ENCODE assay signal across 19 mouse cellular contexts in genomic region chr2:126500521-126500920, GRCm38 (mm10). TPM values are rescaled to one million over a fixed set of nuclear protein-coding genes. Genes with fewer than 3 reads are reported as not detected.
DNase-seq lines count a peak whose midpoint lies in the region; ATAC-seq and TF ChIP-seq lines count a peak whose summit lies in the region.
"Had no signal": no experiment of that assay in that cellular context is flagged by ENCODE, and none has a peak within 500 bp of the region (broad histone marks: within the 10 kb centered on the region; RNA-seq: fewer than 3 reads in every experiment).

Gene Atp8b4, minus strand, starts transcription at chr2:126500674.

- peak within 1 kb of the TSS; percentile 39 for H3K4me3 ChIP-seq in thymus, adult 2 months (ENCODE audit: control insufficient read depth, insufficient read depth, low read length)
- H3K4me3 ChIP-seq in kidney, embryonic 15.5 days (replicated peaks), result no peak within 1 kb of the TSS
- H3K4me3 ChIP-seq in forebrain, embryonic 10.5 days, result no peak within 1 kb of the TSS
- H3K4me3 ChIP-seq: heart, embryonic 12.5 days; left cerebral cortex, adult 2 months; limb, embryonic 13.5 days; neural tube, embryonic 15.5 days had no signal

- DNase-seq in thymus, adult 2 months, result no peak
- no peak for DNase-seq in thymus, postnatal 14 days
- DNase-seq in natural killer cell, adult 2 months (ENCODE audit: low spot score in 2 of 2), result no peak
- no peak for DNase-seq in forebrain, embryonic 10.5 days (ENCODE audit: extremely low spot score, low spot score)
- DNase-seq: adrenal gland, adult 8-10 months; cerebellum, postnatal 36 days; gastrocnemius, postnatal 10 days; kidney, postnatal 36 days; lung, postnatal 14 days had no signal

- peak within 1 kb of the TSS; percentile 63; the same call in 1 of the 2 replicates for H3K27ac ChIP-seq in thymus, adult 2 months (ENCODE audit: control insufficient read depth, insufficient read depth, low read length)
- H3K27ac ChIP-seq in kidney, embryonic 15.5 days, result no peak within 1 kb of the TSS
- H3K27ac ChIP-seq in forebrain, embryonic 10.5 days, result no peak within 1 kb of the TSS
- H3K27ac ChIP-seq: left cerebral cortex, adult 2 months; limb, embryonic 13.5 days; neural tube, embryonic 15.5 days had no signal

- no peaks in the 10 kb centered on the region for H3K9me3 ChIP-seq in kidney, embryonic 15.5 days (replicated peaks)
- no peaks in the 10 kb centered on the region for H3K9me3 ChIP-seq in forebrain, embryonic 10.5 days
- H3K9me3 ChIP-seq: heart, embryonic 12.5 days; limb, embryonic 13.5 days; neural tube, embryonic 15.5 days had no signal

- ATAC-seq in common myeloid progenitor, adult 5-6 weeks (replicated peaks; ENCODE audit: low read depth, poor library complexity, severe bottlenecking), result peak; percentile 31; the same call in 1 of the 2 replicates
- ATAC-seq in megakaryocyte, adult 5-6 weeks (ENCODE audit: poor library complexity, severe bottlenecking), result peak; percentile 47
- no peak for ATAC-seq in kidney, embryonic 15.5 days (replicated peaks; ENCODE audit: low FRiP score)
- ATAC-seq: forebrain, embryonic 14.5 days; intestine, postnatal 0 days; midbrain, embryonic 16.5 days had no signal

- H3K4me2 ChIP-seq in kidney, embryonic 15.5 days, result no peak within 1 kb of the TSS
- H3K4me2 ChIP-seq: heart, embryonic 12.5 days; limb, embryonic 13.5 days; neural tube, embryonic 15.5 days had no signal

- TF ChIP-seq POLR2A in thymus, adult 2 months (IDR thresholded peaks at IDR 0.05; ENCODE audit: control insufficient read depth, extremely low read depth, insufficient read depth, low read length, poor library complexity), result no peak

- peaks cover 35% of the 10 kb centered on the region for H3K4me1 ChIP-seq in thymus, adult 2 months (replicated peaks; ENCODE audit: control insufficient read depth, insufficient read depth, low read length)
- H3K4me1 ChIP-seq in kidney, embryonic 15.5 days, result no peaks in the 10 kb centered on the region
- H3K4me1 ChIP-seq in forebrain, embryonic 10.5 days, result no peaks in the 10 kb centered on the region
- H3K4me1 ChIP-seq: heart, embryonic 12.5 days had no signal

- no peaks in the 10 kb centered on the region for H3K36me3 ChIP-seq in thymus, adult 2 months (ENCODE audit: control insufficient read depth, insufficient read depth, low read length)
- H3K36me3 ChIP-seq in kidney, embryonic 15.5 days, result no peaks in the 10 kb centered on the region
- H3K36me3 ChIP-seq in forebrain, embryonic 10.5 days (replicated peaks), result no peaks in the 10 kb centered on the region
- H3K36me3 ChIP-seq: heart, embryonic 12.5 days; limb, embryonic 13.5 days; neural tube, embryonic 15.5 days had no signal

- no peak for TF ChIP-seq CTCF in thymus, adult 2 months (IDR thresholded peaks at IDR 0.05; ENCODE audit: borderline replicate concordance, control insufficient read depth, extremely low read depth, insufficient read depth, low read length, poor library complexity)

- no peaks in the 10 kb centered on the region for H3K27me3 ChIP-seq in thymus, adult 2 months (ENCODE audit: control insufficient read depth, insufficient read depth, low read length)
- no peaks in the 10 kb centered on the region for H3K27me3 ChIP-seq in kidney, embryonic 15.5 days
- H3K27me3 ChIP-seq in forebrain, embryonic 10.5 days (ENCODE audit: poor library complexity, severe bottlenecking), result no peaks in the 10 kb centered on the region
- H3K27me3 ChIP-seq: heart, embryonic 12.5 days; neural tube, embryonic 15.5 days had no signal

- no peak within 1 kb of the TSS for H3K9ac ChIP-seq in kidney, embryonic 15.5 days
- H3K9ac ChIP-seq: heart, embryonic 12.5 days; limb, embryonic 13.5 days; neural tube, embryonic 15.5 days had no signal

- 15% methylated on average over 6 of the region's 6 CpGs for WGBS in thymus, adult 2 months
- WGBS in kidney, embryonic 15.5 days, result 85% methylated on average over 6 of the region's 6 CpGs
- 93% methylated on average over 6 of the region's 6 CpGs for WGBS in forebrain, embryonic 10.5 days

RNA-seq across cellular contexts. Expression of gene Atp8b4, which starts in this region (rescaled TPM):
- polyA plus RNA-seq in thymus, adult 2 months (2012; rRNA removed), result 4.3 and 4.7 TPM in 2 replicates
- total RNA-seq in common myeloid progenitor, adult 5-6 weeks (2017), result 78.1 and 85.9 TPM in 2 replicates
- total RNA-seq in megakaryocyte, adult 5-6 weeks (2015), result 108 TPM in 2 replicates
- 123 and 127 TPM in 2 replicates for total RNA-seq in megakaryocyte, adult 5-6 weeks (2017)
- 0.18 and 0.54 TPM in 2 replicates for polyA plus RNA-seq in kidney, embryonic 15.5 days (2015; fragmentation: Nextera tagmentation; extraction: Ambion mirVana)
- 0.50 and 0.99 TPM in 2 replicates for polyA plus RNA-seq in forebrain, embryonic 10.5 days (2016; fragmentation: Nextera tagmentation; extraction: Ambion mirVana)
- polyA plus RNA-seq: midbrain, embryonic 16.5 days had no signal
